Mouse (Mus musculus) spleen, postnatal 14 days (tissue): ENCODE results near the gene Etv6.
"Not testable (repeated sequence)": the region's sequence is repeated elsewhere in the genome, so short reads cannot be mapped to it uniquely, and the experiment has no call there.

Experiments used
- DNase-seq, 2 experiments: peaks; one replicate each; pipeline ENCODE4 v3.0.0; 2021 to 2022; ENCODE audit warnings: low spot score in 2 of 2

The Etv6 gene

DNA sequence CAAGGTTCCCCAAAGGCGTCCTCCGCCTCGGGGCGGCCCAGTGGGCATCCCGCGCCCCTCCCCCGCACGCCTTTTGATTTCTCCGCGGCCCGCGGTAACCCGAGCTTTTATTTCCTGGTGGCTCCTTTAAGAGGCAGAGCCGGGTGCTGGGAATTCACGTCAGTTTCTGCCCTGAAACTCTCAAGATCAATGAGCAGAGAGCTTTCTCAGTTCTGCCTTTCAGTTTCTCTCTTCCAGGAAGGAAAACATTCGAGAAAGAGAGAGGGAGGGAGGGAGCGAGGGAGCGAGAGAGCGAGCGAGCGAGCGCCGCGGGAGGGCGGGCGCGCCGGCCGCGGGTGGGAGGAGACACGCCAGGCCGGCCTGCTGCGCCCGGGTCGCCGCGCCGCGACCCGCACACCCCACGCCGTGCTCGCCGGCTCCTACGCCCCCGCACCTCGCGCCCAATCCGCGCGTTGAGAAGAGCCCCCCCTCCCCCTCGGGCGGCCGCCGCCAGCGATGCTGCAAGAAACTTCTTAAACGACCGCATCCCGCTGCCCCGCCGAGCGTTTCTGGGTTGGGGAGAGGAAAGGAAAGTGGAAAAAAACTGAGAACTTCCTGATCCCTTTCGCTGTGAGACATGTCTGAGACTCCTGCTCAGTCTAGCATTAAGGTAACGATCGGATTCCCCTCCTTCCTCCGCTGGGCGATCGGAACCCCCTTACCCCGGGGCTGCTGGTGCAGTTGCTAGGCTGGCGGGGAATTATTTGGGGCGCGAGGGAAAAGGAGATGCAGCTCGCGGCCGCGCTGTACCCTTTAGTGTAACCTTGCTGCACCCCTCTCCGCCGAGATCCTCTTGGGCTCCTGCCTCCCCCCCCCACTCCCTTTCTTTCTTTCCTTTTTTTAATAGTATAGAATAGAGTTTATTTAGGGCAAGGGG lies at the start of gene Etv6:
TSS of gene Etv6 (plus strand) at position 211 of the 916 bp plus-strand sequence.
- peak; percentile 34 to 49 for DNase-seq

DNA sequence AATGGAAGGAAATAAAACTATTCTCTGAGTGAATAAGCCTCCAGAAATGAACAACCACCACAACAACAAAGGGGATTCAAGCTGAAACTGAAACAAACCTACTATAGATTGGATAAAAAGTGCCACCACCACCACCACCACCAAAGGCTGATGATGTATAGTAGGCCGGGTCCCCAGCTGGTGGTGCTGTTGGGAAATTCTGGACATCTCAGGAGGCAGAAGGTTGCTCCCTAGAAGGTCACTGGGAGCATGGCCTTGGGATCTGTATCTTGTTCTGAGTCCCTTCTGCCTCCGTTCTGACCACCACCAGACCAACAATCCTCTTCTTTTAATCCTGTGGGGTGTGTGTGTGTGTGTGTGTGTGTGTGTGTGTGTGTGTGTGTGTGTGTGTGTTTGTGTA lies 49.3 kb upstream of the Etv6 start:
- no peak for DNase-seq

DNA sequence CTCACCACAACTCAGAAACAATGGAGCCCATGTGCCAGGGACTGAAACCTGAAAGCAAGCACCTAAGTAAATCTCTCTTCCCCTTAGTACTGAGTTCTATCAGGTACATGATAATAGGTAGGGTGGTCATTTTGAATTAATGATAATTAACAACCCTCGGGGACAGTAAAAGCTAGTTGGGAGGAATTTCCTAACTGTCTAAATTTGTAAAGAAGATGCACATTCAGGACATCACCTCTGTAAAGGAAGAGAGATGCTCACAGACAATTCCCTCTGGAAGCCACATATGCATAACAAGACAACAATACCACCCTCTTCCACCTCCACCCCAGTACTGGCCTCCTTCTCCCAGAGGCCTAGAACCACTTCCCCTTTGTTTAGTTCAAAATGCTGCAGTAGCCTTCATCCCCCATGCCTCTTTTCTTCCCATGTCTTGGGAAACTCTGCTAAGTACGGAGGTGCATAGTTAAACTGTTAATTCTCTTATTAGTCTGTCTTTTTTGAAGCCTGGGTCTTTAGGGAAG lies 48.4 kb upstream of the Etv6 start:
- DNase-seq, result no peak

DNA sequence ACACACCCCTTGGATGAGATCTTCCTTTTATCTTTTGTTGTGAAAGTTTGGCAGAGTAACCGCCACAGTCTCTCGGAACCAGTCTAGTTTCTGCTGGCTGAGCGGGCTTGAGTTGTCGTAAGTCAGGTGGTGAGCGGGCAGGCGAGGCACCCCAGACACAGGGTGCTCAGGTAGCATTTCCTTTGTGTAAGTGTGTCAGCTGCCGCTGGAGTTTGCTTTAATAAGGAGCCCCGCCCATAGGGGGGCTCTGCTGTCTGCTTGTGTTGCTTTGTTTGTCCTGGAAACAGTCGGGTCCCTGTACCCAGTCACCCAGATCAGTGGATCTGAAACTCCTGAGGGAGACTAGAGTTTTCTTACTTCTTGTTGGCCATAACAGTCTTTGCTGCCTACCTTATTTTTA lies 47.5 kb upstream of the Etv6 start:
- no peak for DNase-seq

DNA sequence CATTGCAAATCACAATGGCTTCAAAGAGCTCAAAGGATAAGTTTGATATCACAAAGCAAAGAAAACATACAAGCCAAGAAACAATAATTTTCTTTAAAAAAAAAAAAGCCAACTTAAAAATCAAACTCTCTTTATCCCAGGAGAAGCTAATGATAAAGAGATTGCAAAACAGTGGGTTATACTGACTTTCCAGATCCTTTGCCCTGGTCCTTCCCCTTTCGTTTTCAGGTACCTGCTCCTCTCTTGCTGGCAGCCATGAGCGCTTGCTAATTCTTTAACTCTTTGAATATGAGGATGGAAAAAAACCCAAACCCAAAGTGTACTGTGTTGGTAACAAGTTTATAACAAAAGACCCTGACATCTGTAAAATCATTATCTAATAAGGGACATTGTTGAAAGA lies 38.0 kb upstream of the Etv6 start:
- no peak for DNase-seq

DNA sequence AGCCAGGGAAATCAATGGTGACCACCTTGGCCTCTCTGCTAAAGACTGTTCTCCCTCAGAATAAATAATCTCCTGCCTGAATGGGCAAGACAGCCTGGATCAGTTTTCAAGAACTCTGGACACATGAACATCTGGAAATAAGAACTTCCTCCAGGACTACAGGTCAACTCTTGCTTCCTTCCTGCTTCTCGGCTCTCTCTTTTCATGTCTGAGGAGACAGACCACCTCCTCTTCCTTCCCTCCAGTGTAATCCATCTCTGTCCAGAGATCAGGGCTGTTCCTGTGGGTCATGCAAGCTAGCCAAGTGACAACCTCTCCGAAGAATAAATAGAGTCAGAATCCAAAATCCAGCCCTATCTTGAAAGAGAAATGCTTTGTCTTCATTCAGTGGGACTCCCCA lies 37.6 kb upstream of the Etv6 start:
- DNase-seq, result no peak

DNA sequence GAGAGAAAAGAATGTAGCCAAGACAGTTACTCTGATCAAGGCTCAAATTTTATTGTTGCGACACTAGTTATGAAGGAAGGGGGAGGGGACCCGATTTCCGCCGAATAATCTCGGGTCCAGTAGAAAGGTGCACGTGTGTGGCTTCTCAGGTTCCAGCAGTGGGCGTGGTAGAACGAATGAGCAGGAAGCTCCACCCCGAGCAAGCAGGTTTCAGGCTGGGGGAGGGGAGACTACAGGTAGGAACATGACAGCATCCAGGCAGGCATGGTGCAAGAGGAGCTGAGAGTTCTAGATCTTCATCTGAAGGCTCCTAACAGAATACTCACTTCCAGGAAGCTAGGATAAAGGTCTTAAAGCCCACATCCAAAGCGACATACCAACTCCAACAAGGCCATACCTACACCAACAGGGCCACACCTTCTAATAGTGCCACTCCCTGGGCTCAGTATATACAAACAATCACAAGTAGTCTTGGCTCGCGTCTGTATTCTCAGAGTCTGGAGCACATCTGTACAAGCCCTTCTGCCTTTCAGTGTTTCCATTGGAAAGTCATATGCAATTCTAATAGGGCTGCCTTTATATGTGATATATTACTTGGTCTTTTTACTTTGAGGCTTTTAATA lies 20.9 kb upstream of the Etv6 start:
- DNase-seq, result not testable (repeated sequence)

DNA sequence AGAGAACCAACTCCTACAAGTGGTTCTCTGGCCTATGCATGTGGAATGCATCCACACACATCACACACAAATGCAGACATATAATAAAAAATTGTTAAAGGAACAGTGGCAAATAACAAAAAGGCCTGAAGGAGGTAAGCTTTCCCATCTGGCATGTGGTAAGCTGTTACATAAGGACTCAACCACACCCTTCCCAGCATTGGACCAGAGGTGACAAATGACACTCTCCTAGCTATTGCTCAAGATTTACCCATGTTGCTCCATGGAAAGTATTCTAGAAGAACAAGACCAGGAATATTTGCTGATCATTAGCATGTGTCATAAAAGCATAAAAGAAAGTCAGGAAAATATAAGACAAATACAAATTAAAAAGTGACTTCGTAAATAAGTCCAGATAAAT lies 16.7 kb upstream of the Etv6 start:
- DNase-seq, result no peak

DNA sequence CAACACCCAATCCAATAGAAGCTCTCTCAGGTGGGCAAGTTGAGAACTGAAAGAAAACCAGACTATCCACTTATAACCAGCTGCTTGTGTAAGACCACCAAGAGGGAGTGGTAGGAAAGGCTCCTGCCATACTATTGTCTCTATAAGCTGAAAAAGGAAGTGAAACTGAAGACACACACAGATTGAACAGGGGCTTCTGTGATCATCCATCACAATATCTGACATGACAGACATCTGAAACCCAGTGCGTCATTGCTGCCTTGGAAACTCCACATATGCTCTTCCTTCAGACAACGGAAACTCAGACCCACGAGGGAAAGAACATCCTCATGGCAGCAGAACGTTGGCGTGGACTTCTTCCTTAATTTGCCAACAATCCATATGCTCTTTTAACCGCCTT lies 14.7 kb upstream of the Etv6 start:
- DNase-seq, result no peak

DNA sequence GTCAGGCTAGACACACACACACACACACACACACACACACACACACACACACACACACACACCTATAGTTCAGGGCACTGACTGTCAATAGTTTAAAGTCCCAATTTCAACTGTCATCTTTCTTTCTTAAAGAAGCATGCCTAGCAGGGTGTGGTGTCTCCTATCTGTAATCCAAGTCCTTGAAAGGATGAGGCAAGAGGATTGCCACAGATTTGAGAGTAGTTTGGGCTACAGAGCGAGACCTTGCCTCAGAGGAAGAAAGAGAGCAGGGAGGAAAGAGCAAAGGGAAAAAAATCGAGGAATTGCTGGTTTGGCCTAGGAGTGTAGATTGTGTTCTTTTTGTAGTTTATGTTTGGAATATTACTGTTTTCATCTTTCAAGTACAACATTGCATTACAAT lies 9.2 kb upstream of the Etv6 start:
- no peak for DNase-seq

DNA sequence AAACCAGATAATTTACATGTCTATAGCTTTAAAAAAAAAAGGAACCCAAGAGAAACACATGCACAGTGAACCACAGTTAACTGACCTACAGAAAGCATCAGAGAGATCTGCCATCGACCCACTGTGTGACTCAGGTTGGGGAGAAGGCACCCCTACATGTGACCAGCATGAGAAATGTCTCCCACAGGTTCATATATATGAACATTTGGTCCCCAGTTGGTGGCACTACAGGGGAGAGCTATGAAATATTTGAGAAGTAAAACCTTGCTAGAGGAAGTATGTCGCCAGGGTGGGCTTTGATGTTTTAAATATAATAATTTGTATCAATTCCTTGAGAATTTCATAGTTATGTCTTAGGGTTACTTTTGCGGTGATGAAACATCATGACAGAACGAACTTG lies 8.5 kb upstream of the Etv6 start:
- no peak for DNase-seq

DNA sequence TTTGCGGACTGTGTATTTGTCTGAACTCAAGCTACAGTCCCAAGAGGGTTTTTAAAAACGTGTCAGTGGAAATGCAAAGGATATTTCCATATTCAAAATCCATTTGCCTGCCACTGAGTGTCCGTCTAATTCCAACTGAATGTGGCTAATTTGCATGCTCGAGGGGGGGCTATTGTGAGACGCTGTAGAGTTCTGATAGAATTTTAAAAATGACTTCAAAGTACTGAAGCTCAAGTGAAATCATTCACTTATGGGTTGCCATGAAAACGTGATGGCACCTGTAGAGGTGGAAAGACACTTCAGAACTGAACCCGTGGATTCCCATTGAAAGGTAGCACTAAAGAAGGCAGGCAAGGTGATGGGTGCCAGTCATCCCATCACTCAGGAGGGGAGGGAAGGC lies 3.0 kb upstream of the Etv6 start:
- no peak for DNase-seq

DNA sequence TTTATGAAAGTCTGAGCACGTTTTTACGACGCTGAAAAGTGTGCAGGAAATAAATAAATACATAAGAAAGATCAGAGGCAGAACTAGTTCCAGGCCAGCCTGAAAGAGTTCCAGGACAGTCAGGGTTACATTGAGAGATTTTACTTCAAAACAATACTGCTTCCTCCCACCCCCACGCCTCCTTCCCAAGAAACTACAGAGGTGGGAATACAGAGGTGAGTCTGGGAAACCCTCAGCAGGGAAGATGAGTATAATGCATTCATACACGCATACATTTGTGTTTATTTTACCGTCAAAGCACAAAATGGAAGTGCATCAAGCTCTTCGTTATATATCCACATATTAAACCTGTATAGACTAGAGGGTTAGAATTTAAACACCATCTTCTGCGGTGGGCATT lies 1.1 kb upstream of the Etv6 start:
- no peak for DNase-seq

DNA sequence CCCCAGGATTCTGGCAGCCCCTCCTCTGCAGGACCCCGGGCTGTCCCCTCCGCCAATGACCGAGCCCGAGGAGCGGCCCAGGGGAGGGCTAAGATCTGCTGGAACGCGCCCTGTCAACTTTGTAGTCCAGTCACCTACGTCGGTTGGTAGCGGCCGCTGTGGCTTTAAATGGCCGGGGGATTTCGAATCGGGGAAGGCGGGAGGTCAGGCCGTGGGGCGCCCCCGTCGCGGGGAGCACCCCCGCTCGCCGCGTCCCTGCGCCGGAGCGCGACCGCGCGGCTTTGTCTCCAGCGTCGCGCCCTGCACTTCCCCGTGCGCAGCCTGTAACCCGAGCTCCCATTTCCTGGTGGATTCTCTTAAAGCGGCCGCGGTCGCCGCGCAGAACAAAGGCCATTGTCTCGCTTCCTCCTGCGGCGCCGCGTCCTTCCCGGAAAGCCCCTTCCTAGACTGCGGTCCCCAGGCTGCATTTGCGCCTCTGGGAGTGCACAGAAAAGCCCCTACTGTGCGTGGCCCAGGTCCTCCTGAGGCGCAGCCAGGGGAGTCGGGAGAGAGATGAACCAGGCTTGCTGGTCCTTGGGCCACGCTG lies 503 bp upstream of the Etv6 start:
- DNase-seq, result peak; percentile 26 to 53

DNA sequence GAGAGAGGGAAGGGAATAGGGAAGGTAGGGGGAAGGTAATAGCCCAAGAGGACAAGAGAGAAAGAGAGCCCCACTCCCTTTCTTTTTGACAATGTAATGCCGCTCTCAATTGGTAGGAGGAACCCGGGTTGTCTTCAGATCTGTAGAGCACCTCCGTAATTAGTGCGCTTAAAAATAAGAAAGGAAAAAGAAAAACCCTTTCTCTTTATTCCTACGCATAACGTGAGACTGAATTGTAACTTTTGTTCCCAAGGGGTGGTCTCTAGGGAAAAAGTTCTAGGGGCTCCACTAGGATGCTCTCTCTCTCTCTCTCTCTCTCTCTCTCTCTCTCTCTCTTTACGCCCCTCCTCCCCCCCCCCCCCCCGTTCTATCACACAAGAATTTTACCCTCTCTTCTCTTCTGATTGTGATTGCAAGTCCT lies 1.0 kb downstream of the Etv6 start:
- no peak for DNase-seq

DNA sequence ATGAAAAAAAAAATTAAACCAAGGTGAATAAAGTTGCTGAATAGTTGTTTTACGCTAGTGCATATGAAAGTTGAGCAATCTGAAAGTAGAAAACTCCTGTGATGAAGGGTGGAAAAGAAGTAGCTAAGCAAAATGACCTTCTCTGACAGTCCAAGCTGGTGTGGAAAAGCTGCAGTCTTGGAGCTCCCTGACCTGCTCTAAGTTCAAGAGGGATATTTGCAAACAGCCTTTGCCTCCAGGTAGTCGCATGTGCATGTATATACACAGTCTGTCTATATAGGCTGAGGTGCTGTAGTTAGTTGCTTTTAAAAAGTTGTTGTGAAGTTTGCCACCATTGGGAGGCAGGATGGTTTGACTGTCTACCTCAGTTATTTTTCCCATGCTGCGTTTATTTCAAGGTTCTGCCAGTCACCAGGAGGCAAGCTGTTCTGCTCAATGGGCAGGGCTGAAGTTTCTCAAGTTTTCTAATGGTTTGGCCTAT lies 1.5 kb downstream of the Etv6 start:
- no peak for DNase-seq

DNA sequence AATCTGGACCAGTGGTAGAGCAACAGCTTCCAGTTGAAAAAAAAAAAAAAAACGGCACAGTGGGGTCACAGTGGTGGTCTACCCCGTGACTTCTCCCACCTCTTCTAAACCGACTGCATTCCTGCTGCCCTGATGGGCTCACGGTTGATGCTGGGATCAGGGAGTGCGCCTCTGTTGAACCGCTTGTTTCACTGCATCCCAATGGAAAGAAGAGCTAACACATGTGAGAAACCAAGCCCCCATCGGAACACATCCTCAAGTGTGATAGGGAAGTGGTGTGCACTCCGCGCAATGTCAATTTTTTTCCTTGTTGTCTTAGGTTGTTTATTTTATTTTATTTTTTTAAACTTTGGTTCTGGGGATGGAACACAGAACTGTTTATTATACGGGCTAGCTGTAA lies 2.5 kb downstream of the Etv6 start:
- DNase-seq, result no peak

DNA sequence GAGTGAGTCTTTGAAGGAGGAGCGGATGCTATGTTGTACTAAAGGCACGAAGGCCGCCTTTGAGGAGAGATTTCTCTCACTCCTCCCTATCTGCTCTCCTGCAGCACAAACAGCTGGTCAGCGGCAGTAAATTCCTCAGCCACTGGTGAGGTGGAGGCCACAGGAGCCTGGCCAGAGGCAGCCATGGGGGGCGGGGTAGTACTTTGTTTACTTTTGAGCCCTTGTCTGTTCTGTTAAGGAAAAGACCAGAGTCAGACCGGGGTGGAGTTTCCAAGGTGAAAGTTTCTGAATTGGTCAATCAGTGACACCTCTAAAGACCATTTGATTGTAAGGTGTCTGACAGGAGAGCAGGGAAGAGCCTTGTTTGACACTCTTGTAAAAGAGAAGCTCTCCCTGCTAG lies 3.4 kb downstream of the Etv6 start:
- no peak for DNase-seq

DNA sequence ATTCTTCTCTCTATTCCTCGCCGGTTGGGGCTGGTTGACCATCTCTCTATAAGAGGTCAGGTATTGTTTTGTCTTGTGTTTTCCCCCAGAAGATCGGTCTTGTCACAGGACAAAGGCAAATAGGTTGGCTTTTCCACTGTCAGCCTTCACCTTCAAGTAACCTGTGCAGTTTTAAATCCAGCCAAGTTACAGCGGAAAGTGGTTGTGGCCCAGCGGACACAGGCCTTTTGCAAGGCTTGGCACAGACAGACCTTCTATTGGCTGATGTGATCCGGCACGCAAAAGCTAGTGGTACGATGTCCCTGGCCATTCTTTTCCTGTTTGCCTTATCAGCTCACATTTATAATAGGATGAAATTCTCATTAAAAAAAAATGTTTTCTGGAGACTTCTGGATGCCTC lies 3.9 kb downstream of the Etv6 start:
- no peak for DNase-seq

DNA sequence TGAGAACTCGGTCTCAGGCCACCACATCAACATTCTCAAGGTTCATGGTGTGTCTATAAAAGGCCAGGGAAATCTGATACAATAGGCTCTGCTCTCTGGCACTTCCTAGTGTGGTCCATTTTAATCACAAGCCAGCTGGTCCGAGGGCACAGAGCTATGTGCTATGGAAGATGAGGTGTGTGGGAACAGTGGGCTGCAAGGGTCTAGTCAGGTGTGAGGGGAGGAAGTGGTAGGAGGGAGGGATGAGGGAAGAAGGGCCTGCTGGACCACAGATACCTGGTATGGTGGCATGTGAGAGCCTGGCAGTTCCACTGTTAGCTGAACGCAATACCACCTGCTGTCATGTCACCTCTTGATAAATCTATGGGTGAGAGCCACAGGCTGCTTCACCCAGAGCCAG lies 4.8 kb downstream of the Etv6 start:
- DNase-seq, result no peak

DNA sequence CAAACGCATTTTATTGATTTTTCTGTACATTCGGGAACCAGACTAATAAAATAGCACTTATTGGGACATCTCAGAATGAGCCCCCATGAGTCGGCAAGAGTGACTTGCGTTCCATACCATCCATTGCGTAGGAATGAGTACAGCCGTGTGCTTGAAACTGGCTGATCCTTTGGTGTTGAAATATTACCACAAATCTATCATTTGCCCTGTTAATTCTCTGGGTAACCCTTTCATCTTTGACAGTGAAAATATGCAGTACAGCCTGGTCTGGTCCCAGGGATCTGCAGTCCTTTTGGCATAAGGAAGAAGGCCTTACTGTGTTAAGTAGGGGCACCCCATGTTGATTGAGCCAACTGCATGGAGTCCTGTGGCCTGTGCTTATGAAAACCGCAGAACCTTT lies 5.8 kb downstream of the Etv6 start:
- no peak for DNase-seq

DNA sequence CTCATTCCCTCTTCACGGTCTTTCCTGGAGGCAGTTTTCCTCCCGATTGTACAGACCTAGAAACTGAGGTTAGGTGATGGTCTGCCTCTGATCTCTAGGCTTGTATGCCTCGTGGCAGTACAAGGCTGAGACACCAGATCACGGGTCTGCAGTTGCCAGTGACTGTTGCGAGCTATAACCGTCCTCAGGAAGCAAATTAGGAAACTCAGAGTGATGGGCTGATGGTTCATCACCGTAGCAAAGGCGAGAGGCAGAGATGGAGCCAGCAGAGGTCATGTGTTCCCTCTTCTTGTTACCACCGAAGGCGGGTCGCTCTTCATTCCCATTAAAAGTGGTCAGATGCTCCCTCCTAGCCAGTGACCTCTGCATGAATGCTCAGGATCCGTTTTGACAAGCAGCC lies 6.4 kb downstream of the Etv6 start:
- no peak for DNase-seq

DNA sequence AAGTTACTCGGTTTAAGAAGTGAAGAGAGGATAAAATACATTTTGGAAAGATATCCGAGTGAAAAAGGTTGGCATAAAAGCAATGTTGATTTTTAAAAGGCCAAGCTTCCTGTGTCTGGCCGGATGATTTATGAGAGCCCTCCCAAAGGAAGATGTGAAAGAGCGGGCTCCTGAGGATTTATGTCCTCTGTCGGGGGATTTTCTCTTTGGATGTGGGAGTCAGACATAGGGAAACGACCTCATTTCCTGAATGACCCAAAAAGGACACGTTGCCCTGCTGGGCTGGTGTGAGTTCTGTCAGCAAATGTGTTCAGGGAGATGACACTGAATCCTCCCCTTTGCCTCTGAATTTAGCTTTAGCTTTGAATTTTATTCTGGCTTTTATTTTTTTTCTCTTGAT lies 8.0 kb downstream of the Etv6 start:
- no peak for DNase-seq
